Mouse (Mus musculus): ENCODE results near the gene Slc38a9. TPM values are rescaled to one million over a fixed set of nuclear protein-coding genes. Genes with fewer than 3 reads are reported as not detected.

Slc38a9 gene
- total and polyA plus RNA-seq, 3 experiments: 10.8 to 14.1 TPM; not detected in 1

GRCm38 (mm10) chr13:112692870-112693553, 32.5 kb downstream of the Slc38a9 start:
- Histone ChIP-seq H3K79me2 (ENCODE audit: control insufficient read depth, insufficient read depth, low read length, poor library complexity) (no peaks in the 10 kb centered on the region), H3K9me3 (replicated peaks; ENCODE audit: insufficient read depth, low read length) (no peaks in the 10 kb centered on the region), H3K36me3 (ENCODE audit: control insufficient read depth in 1 of 2, insufficient read depth in 2 of 2, low read length in 2 of 2) (peaks cover 4 to 8% of the 10 kb centered on the region in 2 experiments), H3K27me3 (ENCODE audit: control insufficient read depth in 1 of 2, insufficient read depth in 2 of 2, low read length in 2 of 2) (no peaks in the 10 kb centered on the region), H3K9ac (ENCODE audit: control insufficient read depth, low read depth, low read length, poor library complexity, severe bottlenecking) (no peak overlapping the region), H3K27ac (ENCODE audit: control insufficient read depth, low read depth, low read length) (no peak overlapping the region), H3K4me3 (ENCODE audit: control insufficient read depth in 1 of 2, insufficient read depth in 1 of 2, low read depth in 2 of 2, low read length in 2 of 2) (no peak overlapping the region), H3K4me1 (ENCODE audit: control insufficient read depth in 1 of 2, insufficient read depth in 2 of 2, low read length in 2 of 2) (peaks cover 0 to 4% of the 10 kb centered on the region in 2 experiments; a peak in 1 of 4 replicates)
- DNase-seq (ENCODE audit: low read depth, low spot score): no peak
- TF ChIP-seq SIN3A (IDR thresholded peaks at IDR 0.05; ENCODE audit: low read length) (no peak), MEF2A (IDR thresholded peaks at IDR 0.05; ENCODE audit: extremely low read depth, insufficient replicate concordance, low read depth, low read length, poor library complexity, severe bottlenecking) (peak; percentile 48; the same call in 1 of the 2 replicates), GATA1 (IDR thresholded peaks at IDR 0.05; ENCODE audit: low read depth, low read length) (0 out of 2 replicates have a peak, but pooled peaks have one; percentile 30), BHLHE40 (IDR thresholded peaks at IDR 0.05; ENCODE audit: borderline replicate concordance, low read depth, low read length) (no peak), EP300 (IDR thresholded peaks at IDR 0.05; ENCODE audit: low read depth in 1 of 2, low read length in 2 of 2) (0 out of 4 replicates have a peak, but pooled peaks of 1 of the 2 experiments have one; percentile 8), ZMIZ1 (IDR thresholded peaks at IDR 0.05; ENCODE audit: low read depth, low read length) (no peak), TCF12 (IDR thresholded peaks at IDR 0.05; ENCODE audit: low read depth, low read length) (peak; percentile 57; the same call in 1 of the 2 replicates)

- Histone ChIP-seq H3K36me3 (ENCODE audit: control insufficient read depth in 1 of 2, insufficient read depth in 2 of 2, low read length in 2 of 2) (peaks cover 4 to 9% of the 10 kb centered on the region in 2 experiments), H3K4me1 (ENCODE audit: control insufficient read depth in 1 of 2, insufficient read depth in 2 of 2, low read length in 2 of 2) (peaks cover 0 to 4% of the 10 kb centered on the region in 2 experiments; a peak in 1 of 4 replicates), H3K79me2 (ENCODE audit: control insufficient read depth, insufficient read depth, low read length, poor library complexity) (no peaks in the 10 kb centered on the region), H3K27me3 (ENCODE audit: control insufficient read depth in 1 of 2, insufficient read depth in 2 of 2, low read length in 2 of 2) (no peaks in the 10 kb centered on the region), H3K4me3 (ENCODE audit: control insufficient read depth in 1 of 2, insufficient read depth in 1 of 2, low read depth in 2 of 2, low read length in 2 of 2) (no peak overlapping the region), H3K27ac (ENCODE audit: control insufficient read depth, low read depth, low read length) (no peak overlapping the region), H3K9me3 (replicated peaks; ENCODE audit: insufficient read depth, low read length) (no peaks in the 10 kb centered on the region), H3K9ac (ENCODE audit: control insufficient read depth, low read depth, low read length, poor library complexity, severe bottlenecking) (no peak overlapping the region)
- TF ChIP-seq ZNF384 (IDR thresholded peaks at IDR 0.05; ENCODE audit: low read depth, low read length) (no peak), EP300 (IDR thresholded peaks at IDR 0.05; ENCODE audit: low read depth in 1 of 2, low read length in 2 of 2) (no peak), UBTF (IDR thresholded peaks at IDR 0.05; ENCODE audit: borderline replicate concordance, insufficient read depth, low read depth, low read length) (no peak), ELF1 (IDR thresholded peaks at IDR 0.05; ENCODE audit: low read depth, low read length) (peak; percentile 53; the same call in 1 of the 2 replicates), HCFC1 (IDR thresholded peaks at IDR 0.05; ENCODE audit: low read depth, low read length) (peak; percentile 23; the same call in 1 of the 2 replicates)
- peak; percentile 19 for DNase-seq (ENCODE audit: low read depth, low spot score)
Measured at GRCm38 (mm10) chr13:112695526-112696240, 35.1 kb downstream of the Slc38a9 start.

All from MEL (cell line).